Mouse (Mus musculus) ES-E14 (cell line): ENCODE measurements around the gene Awat2. TPM values are rescaled to one million over a fixed set of nuclear protein-coding genes. Genes with fewer than 3 reads are reported as not detected.
A peak's percentile ranks its signal among the peaks of the same experiment; 100 is the strongest.
"Not testable (repeated sequence)": the region's sequence is repeated elsewhere in the genome, so short reads cannot be mapped to it uniquely, and the experiment has no call there.

Experiments
- DNase-seq: peaks from one replicate; pipeline ENCODE4 v3.0.0-alpha.2; 2013; ENCODE audit warnings: low read depth, low spot score
- H3K27ac ChIP-seq: 2 replicates; pipeline ENCODE4 v1.5.1; 2012; ENCODE audit warnings: low read depth, mild to moderate bottlenecking, low read length, moderate library complexity, mixed read lengths; ENCODE audit not compliant: poor library complexity, insufficient read depth, severe bottlenecking
- H3K36me3 ChIP-seq: 2 replicates; pipeline ENCODE4 v1.6.1; 2012; ENCODE audit warnings: mild to moderate bottlenecking, low read length, moderate library complexity, mixed read lengths; ENCODE audit not compliant: control insufficient read depth, poor library complexity, insufficient read depth, severe bottlenecking
- H3K4me1 ChIP-seq, 2 experiments: fragments of 150-350 bp in 1 of 2; sonication (generic) in 1 of 2; 2 replicates each; pipeline ENCODE4 v1.6.1; 2012; ENCODE audit warnings: low read length in 2 of 2, mild to moderate bottlenecking in 1 of 2, mixed read lengths in 1 of 2; ENCODE audit not compliant: control insufficient read depth in 2 of 2, insufficient read depth in 2 of 2, poor library complexity in 1 of 2
- H3K4me3 ChIP-seq, 2 experiments: fragments of 150-350 bp in 1 of 2; sonication (generic) in 1 of 2; 2 replicates each; pipeline ENCODE4 v1.5.1; 2012; ENCODE audit warnings: low read length in 2 of 2, low read depth in 1 of 2, mild to moderate bottlenecking in 1 of 2, mixed read lengths in 1 of 2; ENCODE audit not compliant: insufficient read depth in 1 of 2, poor library complexity in 1 of 2, severe bottlenecking in 1 of 2
- H3K9ac ChIP-seq: 2 replicates; pipeline ENCODE4 v1.6.1; 2012; ENCODE audit warnings: low read depth, mild to moderate bottlenecking, low read length, mixed read lengths; ENCODE audit not compliant: poor library complexity, insufficient read depth, severe bottlenecking
- H3K9me3 ChIP-seq: fragments of 150-350 bp; sonication (generic); 2 replicates; pipeline ENCODE4 v1.6.1; 2012; ENCODE audit warnings: low read depth, mild to moderate bottlenecking, low read length; ENCODE audit not compliant: control insufficient read depth, insufficient read depth
- CHD2 ChIP-seq: IDR thresholded peaks from 2 replicates; pipeline ENCODE4 v1.6.1; 2014; ENCODE audit warnings: mild to moderate bottlenecking, low read depth, low read length, inconsistent platforms
- HCFC1 ChIP-seq: IDR thresholded peaks from 2 replicates; pipeline ENCODE4 v1.6.1; 2012; ENCODE audit warnings: low read length, inconsistent platforms, borderline replicate concordance; ENCODE audit not compliant: insufficient read depth
- MAFK ChIP-seq: IDR thresholded peaks from 2 replicates; pipeline ENCODE4 v1.6.1; 2014; ENCODE audit warnings: mild to moderate bottlenecking, low read depth, low read length, inconsistent platforms; ENCODE audit not compliant: insufficient read depth
- ZC3H11A ChIP-seq: IDR thresholded peaks from 2 replicates; pipeline ENCODE4 v1.6.1; 2012; ENCODE audit warnings: low read depth, mild to moderate bottlenecking, inconsistent platforms, low read length, borderline replicate concordance
- ZNF384 ChIP-seq: IDR thresholded peaks from 2 replicates; pipeline ENCODE4 v1.6.1; 2012; ENCODE audit warnings: low read depth, low read length, inconsistent platforms
- in situ Hi-C, 2 experiments: fragments of 600-800 bp; cut with MboI; formaldehyde crosslinking; loops; one replicate each; pipeline ENCODE4 v1.15.1; 2025; ENCODE audit warnings: low sequenced_read_pairs in 2 of 2, inconsistent platforms in 1 of 2; ENCODE audit not compliant: unreplicated experiment in 2 of 2
- total RNA-seq: library from RNA; depleted of rRNA; stranded (reverse); fragments of 300-350 nt; gene quantifications from 2 replicates; pipeline ENCODE4 v1.2.3, GENCODE M21; 2012; rRNA removed

Awat2 gene
- 1.2 and 1.6 TPM in 2 replicates for total RNA-seq

DNA sequence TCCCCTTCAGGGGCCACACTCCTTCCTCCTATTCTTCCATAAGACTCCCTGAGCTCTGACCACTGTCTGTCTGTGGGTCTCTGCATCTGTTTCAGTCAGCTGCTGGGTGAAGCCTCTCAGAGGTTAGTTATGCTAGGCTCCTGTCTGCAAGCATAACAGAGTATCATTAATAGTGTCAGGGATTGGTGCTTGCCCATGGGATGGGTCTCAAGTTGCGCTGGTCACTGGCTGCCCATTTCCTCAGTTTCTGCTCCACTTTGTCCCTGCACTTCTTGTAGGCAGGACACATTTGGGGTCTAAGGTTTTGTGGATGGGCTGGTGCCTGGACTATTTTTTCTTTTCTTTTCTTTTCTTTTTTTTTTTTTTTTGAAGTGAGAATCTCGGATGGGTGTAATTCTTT lies at the start of gene Awat2:
Gene Awat2 (minus strand): TSS at position 101 of the 400 bp plus-strand sequence.
- H3K4me3 ChIP-seq, in situ Hi-C loops, H3K4me1 ChIP-seq, H3K27ac ChIP-seq, H3K36me3 ChIP-seq, H3K9ac ChIP-seq, DNase-seq, H3K9me3 ChIP-seq: not testable (repeated sequence)

- Histone ChIP-seq H3K9me3 (no peaks in the 10 kb centered on the region), H3K9ac (no peak overlapping the region), H3K4me3 (no peak overlapping the region), H3K27ac (no peak overlapping the region), H3K36me3 (no peaks in the 10 kb centered on the region), H3K4me1 (no peaks in the 10 kb centered on the region)
- in situ Hi-C loops, result no loop called here
- no peak for TF ChIP-seq HCFC1
- TF ChIP-seq ZC3H11A, result peak; percentile 70; the same call in 1 of the 2 replicates
- peak; percentile 41 for DNase-seq
Measured at GRCm38 (mm10) chrX:100480317-100480716, 37.8 kb upstream of the Awat2 start.

GRCm38 (mm10) chrX:100475569-100476223 lies 33.2 kb upstream of the Awat2 start:
- no peak overlapping the region for H3K9ac ChIP-seq
- no peaks in the 10 kb centered on the region for H3K9me3 ChIP-seq
- no peak for TF ChIP-seq ZNF384
- TF ChIP-seq CHD2, result no peak
- no peak for TF ChIP-seq ZC3H11A
- TF ChIP-seq HCFC1, result no peak
- TF ChIP-seq MAFK, result no peak
- H3K36me3 ChIP-seq, result no peaks in the 10 kb centered on the region
- no peak overlapping the region for H3K27ac ChIP-seq
- no peaks in the 10 kb centered on the region for H3K4me1 ChIP-seq
- DNase-seq, result no peak
- in situ Hi-C loops, result no loop called here
- no peak overlapping the region for H3K4me3 ChIP-seq

GRCm38 (mm10) chrX:100471491-100471890 lies 29.0 kb upstream of the Awat2 start:
- Histone ChIP-seq H3K9ac (no peak overlapping the region), H3K4me3 (no peak overlapping the region), H3K4me1 (no peaks in the 10 kb centered on the region), H3K9me3 (no peaks in the 10 kb centered on the region), H3K27ac (no peak overlapping the region), H3K36me3 (no peaks in the 10 kb centered on the region)
- DNase-seq, result no peak
- in situ Hi-C loops, result no loop called here
- no peak for TF ChIP-seq MAFK
- no peak for TF ChIP-seq HCFC1
- no peak for TF ChIP-seq ZC3H11A
- TF ChIP-seq CHD2, result no peak
- no peak for TF ChIP-seq ZNF384

GRCm38 (mm10) chrX:100470126-100470525 lies 27.6 kb upstream of the Awat2 start:
- no peak overlapping the region for H3K4me3 ChIP-seq
- no peak overlapping the region for H3K27ac ChIP-seq
- TF ChIP-seq ZNF384 (no peak), CHD2 (no peak), MAFK (no peak), ZC3H11A (no peak), HCFC1 (no peak)
- no peaks in the 10 kb centered on the region for H3K9me3 ChIP-seq
- no peak for DNase-seq
- H3K36me3 ChIP-seq, result no peaks in the 10 kb centered on the region
- H3K4me1 ChIP-seq, result no peaks in the 10 kb centered on the region
- in situ Hi-C loops, result no loop called here
- H3K9ac ChIP-seq, result no peak overlapping the region
